Mouse (Mus musculus) embryonic facial prominence, embryonic 12.5 days (tissue): ENCODE data around the gene Serpinh1. TPM values are rescaled to one million over a fixed set of nuclear protein-coding genes. Genes with fewer than 3 reads are reported as not detected.

ENCODE experiments used
- ATAC-seq: fragments of 200-750 bp; cut with Nextera tagmentation; 2 replicates; pipeline ENCODE4 v1.8.0; 2017; ENCODE audit not compliant: insufficient number of reproducible peaks, insufficient read depth, low FRiP score, low TSS enrichment
- H3K27ac ChIP-seq: fragments of 300-500 bp; sonication (generic); 2 replicates; pipeline ENCODE4 v1.5.1; 2016; ENCODE audit warnings: mild to moderate bottlenecking
- H3K27me3 ChIP-seq: fragments of 300-500 bp; sonication (generic); 2 replicates; pipeline ENCODE4 v1.6.1; 2016; ENCODE audit warnings: mild to moderate bottlenecking, moderate library complexity
- H3K36me3 ChIP-seq: fragments of 300-500 bp; sonication (generic); 2 replicates; pipeline ENCODE4 v1.6.1; 2016; ENCODE audit warnings: mild to moderate bottlenecking
- H3K4me1 ChIP-seq: fragments of 300-500 bp; sonication (generic); 2 replicates; pipeline ENCODE4 v1.6.1; 2016
- H3K4me2 ChIP-seq: fragments of 300-500 bp; sonication (generic); replicated peaks from 2 replicates; pipeline ENCODE4 v1.6.1; 2016; ENCODE audit warnings: mild to moderate bottlenecking, moderate library complexity
- H3K4me3 ChIP-seq: fragments of 300-500 bp; sonication (generic); 2 replicates; pipeline ENCODE4 v1.5.1; 2016; ENCODE audit warnings: mild to moderate bottlenecking
- H3K9ac ChIP-seq: fragments of 300-500 bp; sonication (generic); 2 replicates; pipeline ENCODE4 v1.6.1; 2016; ENCODE audit warnings: mild to moderate bottlenecking, moderate library complexity
- H3K9me3 ChIP-seq: fragments of 300-500 bp; sonication (generic); 2 replicates; pipeline ENCODE4 v1.6.1; 2016; ENCODE audit warnings: mild to moderate bottlenecking, moderate library complexity
- WGBS: fragments of 180-500 bp; shearing (Covaris S2); methylation state at CpG from one replicate; pipeline ENCODE4 v1.1.7; 2016; 5-methylcytosine and 5-hydroxymethylcytosine counted together
- polyA plus RNA-seq: library from polyadenylated mRNA; unstranded; fragments of >200 nt; fragmentation: Nextera tagmentation; extraction: Ambion mirVana; gene quantifications from 2 replicates; pipeline ENCODE4 v1.2.1, GENCODE M21; 2016

Gene Serpinh1
- polyA plus RNA-seq, 1 experiment from 2014 or later: 1,403 TPM

DNA sequence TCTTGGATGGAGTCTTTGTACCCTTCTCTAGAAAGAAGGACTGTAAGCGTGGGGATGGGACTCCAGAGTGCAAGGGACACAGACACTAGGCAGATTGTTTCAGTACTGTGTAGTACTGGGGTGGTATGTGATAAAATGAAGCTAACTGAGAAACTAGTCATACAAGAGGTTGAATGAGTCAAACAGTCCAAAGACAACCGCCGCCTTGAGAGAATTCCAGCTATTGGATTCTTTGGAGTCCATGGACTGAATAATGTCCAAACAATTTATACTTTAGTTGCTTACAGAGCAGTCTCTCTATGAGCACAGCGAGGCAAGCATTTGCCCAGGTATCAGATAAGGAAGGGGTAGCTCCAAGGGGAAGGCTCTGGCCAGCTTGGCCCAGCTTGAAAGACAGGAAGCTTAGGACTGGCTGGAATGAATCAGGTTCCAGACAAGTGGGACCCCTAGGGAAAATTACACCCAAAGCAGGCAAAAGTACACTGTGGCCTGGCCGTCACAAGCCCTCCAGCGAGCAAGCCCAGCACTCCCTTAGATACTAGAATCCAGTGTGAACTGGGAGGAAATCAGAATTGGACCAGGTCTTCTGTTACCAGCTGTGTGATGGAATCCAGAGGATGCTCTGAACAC, 30.2 kb downstream of the Serpinh1 start:
- Histone ChIP-seq H3K4me1 (peaks cover 24% of the 10 kb centered on the region), H3K27ac (no peak overlapping the region), H3K4me2 (no peak overlapping the region), H3K36me3 (no peaks in the 10 kb centered on the region), H3K9me3 (no peaks in the 10 kb centered on the region), H3K4me3 (no peak overlapping the region), H3K9ac (no peak overlapping the region), H3K27me3 (0 out of 2 replicates have a peak, but pooled peaks cover 4% of the 10 kb centered on the region)
- no peak for ATAC-seq
- 84% methylated on average over 6 of the region's 6 CpGs for WGBS

GRCm38 (mm10) chr7:99320524-99320923, 32.5 kb downstream of the Serpinh1 start:
- Histone ChIP-seq H3K27me3 (0 out of 2 replicates have a peak, but pooled peaks cover 4% of the 10 kb centered on the region), H3K27ac (no peak overlapping the region), H3K9me3 (no peaks in the 10 kb centered on the region), H3K4me1 (peaks cover 27% of the 10 kb centered on the region), H3K36me3 (no peaks in the 10 kb centered on the region), H3K4me2 (0 out of 2 replicates have a peak overlapping the region, but pooled peaks have one; percentile 10), H3K9ac (no peak overlapping the region; the same call in 1 of the 2 replicates), H3K4me3 (no peak overlapping the region)
- WGBS: 39% methylated on average over 14 of the region's 14 CpGs
- ATAC-seq: no peak

DNA sequence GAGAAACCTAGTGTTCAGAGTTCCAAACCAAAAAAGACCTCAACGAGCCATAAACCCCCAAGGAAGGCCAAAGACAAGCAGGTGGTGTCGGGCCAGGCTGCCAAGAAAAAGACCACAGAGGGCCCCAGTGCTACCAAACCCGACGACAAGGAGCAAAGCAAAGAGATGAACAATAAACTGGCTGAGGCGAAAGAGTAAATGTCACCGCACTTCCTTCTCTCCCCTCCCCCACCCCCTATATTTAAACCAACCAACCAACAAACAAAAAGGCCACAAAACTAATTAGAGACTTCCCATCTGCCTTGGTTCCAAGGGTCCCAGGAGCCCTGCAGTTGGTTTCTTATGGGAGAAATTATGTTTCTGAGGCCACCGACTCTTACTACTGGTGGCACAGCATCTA, 35.6 kb downstream of the Serpinh1 start:
- Histone ChIP-seq H3K4me2 (no peak overlapping the region), H3K4me3 (no peak overlapping the region), H3K4me1 (peaks cover 33% of the 10 kb centered on the region), H3K9ac (no peak overlapping the region), H3K36me3 (no peaks in the 10 kb centered on the region), H3K27ac (no peak overlapping the region), H3K9me3 (no peaks in the 10 kb centered on the region), H3K27me3 (0 out of 2 replicates have a peak, but pooled peaks cover 4% of the 10 kb centered on the region)
- WGBS: 61% methylated on average over 7 of the region's 7 CpGs
- ATAC-seq: no peak

DNA sequence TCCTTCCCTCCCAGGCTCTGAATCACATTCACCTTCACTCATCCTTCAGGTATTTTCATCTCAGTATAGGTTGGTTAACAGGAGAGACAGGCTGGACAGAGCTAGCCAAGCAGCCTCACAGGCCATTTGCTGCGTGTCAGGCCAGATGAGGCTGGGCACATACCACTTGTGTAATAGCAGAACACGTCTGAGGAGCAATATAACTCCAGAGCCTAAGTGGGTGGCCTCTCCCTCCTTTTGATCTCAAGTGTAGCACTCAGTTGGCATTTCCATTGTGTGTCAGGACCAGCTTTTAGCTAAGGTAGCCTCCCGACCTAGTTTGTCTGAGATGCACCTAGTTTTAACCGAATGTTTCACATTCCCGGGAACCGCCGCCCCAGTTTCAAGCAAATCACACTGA, 36.8 kb downstream of the Serpinh1 start:
- no peak overlapping the region for H3K4me3 ChIP-seq
- ATAC-seq: no peak
- no peaks in the 10 kb centered on the region for H3K9me3 ChIP-seq
- H3K4me1 ChIP-seq: peaks cover 40% of the 10 kb centered on the region
- H3K4me2 ChIP-seq: no peak overlapping the region
- no peaks in the 10 kb centered on the region for H3K36me3 ChIP-seq
- H3K27ac ChIP-seq: no peak overlapping the region
- 69% methylated on average over 7 of the region's 7 CpGs for WGBS
- 0 out of 2 replicates have a peak, but pooled peaks cover 4% of the 10 kb centered on the region for H3K27me3 ChIP-seq
- no peak overlapping the region for H3K9ac ChIP-seq

DNA sequence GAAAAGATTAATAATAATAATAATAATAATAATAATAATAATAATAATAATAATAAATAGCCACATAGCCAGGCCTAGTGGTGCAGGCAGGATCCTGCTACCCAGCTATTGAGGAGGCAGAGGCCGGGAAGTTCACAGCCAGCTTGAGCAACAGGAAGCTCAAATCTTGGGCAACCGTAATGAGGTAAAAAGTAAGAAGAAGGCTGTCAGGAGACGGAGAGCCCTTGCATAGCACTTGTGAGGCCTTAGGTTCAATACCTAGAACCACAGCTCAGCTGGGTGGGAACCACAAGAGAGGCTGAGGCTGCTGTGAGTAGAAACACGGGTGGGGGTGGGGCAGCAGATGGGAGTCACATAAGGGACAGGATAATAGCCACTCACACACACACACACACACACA, 38.5 kb downstream of the Serpinh1 start:
- H3K36me3 ChIP-seq: no peaks in the 10 kb centered on the region
- ATAC-seq: no peak
- no peak overlapping the region for H3K4me3 ChIP-seq
- H3K27me3 ChIP-seq: no peaks in the 10 kb centered on the region
- no peak overlapping the region for H3K9ac ChIP-seq
- no peak overlapping the region for H3K27ac ChIP-seq
- WGBS: 79% methylated on average over 4 of the region's 4 CpGs
- H3K9me3 ChIP-seq: no peaks in the 10 kb centered on the region
- H3K4me1 ChIP-seq: peaks cover 27% of the 10 kb centered on the region
- no peak overlapping the region for H3K4me2 ChIP-seq

GRCm38 (mm10) chr7:99313253-99313652, 39.8 kb downstream of the Serpinh1 start:
- H3K4me3 ChIP-seq: no peak overlapping the region
- no peaks in the 10 kb centered on the region for H3K36me3 ChIP-seq
- 62% methylated on average over 8 of the region's 8 CpGs for WGBS
- H3K9ac ChIP-seq: no peak overlapping the region
- H3K4me2 ChIP-seq: no peak overlapping the region
- peaks cover 21% of the 10 kb centered on the region for H3K4me1 ChIP-seq
- no peaks in the 10 kb centered on the region for H3K9me3 ChIP-seq
- H3K27me3 ChIP-seq: no peaks in the 10 kb centered on the region
- ATAC-seq: no peak
- 0 out of 2 replicates have a peak overlapping the region, but pooled peaks have one; percentile 17 for H3K27ac ChIP-seq

GRCm38 (mm10) chr7:99312671-99313143, 40.3 kb downstream of the Serpinh1 start:
- Histone ChIP-seq H3K27me3 (no peaks in the 10 kb centered on the region), H3K27ac (peak overlapping the region; percentile 47), H3K4me2 (no peak overlapping the region), H3K9ac (no peak overlapping the region), H3K9me3 (no peaks in the 10 kb centered on the region), H3K36me3 (no peaks in the 10 kb centered on the region), H3K4me3 (no peak overlapping the region), H3K4me1 (peaks cover 19% of the 10 kb centered on the region)
- ATAC-seq: peak; percentile 73
- whole genome bisulfite sequencing: 36% methylated on average over 8 of the region's 8 CpGs

DNA sequence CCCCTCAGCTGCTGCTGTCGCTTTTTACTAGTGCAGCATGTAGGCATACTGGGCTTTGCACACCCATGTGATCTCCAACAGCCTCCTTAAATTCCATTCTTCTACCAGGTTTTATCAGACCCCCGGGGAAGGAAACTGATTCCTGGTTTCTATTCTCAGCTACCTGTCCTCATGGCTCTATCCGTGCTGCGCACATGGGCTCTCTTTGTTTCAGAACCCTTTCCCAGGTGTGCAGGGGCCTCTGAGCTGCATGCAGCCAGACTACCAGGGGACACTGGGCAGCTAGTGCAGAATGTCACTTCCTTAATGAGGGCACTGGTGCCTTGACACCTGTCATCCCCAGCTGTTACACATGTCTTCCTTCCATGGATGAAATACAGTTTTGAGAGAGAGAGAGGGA, 41.0 kb downstream of the Serpinh1 start:
- H3K4me1 ChIP-seq: peaks cover 18% of the 10 kb centered on the region
- H3K9me3 ChIP-seq: no peaks in the 10 kb centered on the region
- ATAC-seq: no peak
- no peak overlapping the region for H3K4me3 ChIP-seq
- H3K27me3 ChIP-seq: no peaks in the 10 kb centered on the region
- H3K4me2 ChIP-seq: no peak overlapping the region
- no peak overlapping the region for H3K9ac ChIP-seq
- peak overlapping the region; percentile 47; the same call in 1 of the 2 replicates for H3K27ac ChIP-seq
- 54% methylated on average over 4 of the region's 4 CpGs for WGBS
- H3K36me3 ChIP-seq: no peaks in the 10 kb centered on the region

GRCm38 (mm10) chr7:99311433-99311832, 41.6 kb downstream of the Serpinh1 start:
- no peaks in the 10 kb centered on the region for H3K27me3 ChIP-seq
- no peak overlapping the region for H3K4me3 ChIP-seq
- no peak overlapping the region for H3K27ac ChIP-seq
- H3K9ac ChIP-seq: no peak overlapping the region
- H3K4me1 ChIP-seq: peaks cover 22% of the 10 kb centered on the region
- H3K9me3 ChIP-seq: no peaks in the 10 kb centered on the region
- ATAC-seq: no peak
- 66% methylated on average over 7 of the region's 7 CpGs for WGBS
- H3K36me3 ChIP-seq: no peaks in the 10 kb centered on the region
- H3K4me2 ChIP-seq: no peak overlapping the region

DNA sequence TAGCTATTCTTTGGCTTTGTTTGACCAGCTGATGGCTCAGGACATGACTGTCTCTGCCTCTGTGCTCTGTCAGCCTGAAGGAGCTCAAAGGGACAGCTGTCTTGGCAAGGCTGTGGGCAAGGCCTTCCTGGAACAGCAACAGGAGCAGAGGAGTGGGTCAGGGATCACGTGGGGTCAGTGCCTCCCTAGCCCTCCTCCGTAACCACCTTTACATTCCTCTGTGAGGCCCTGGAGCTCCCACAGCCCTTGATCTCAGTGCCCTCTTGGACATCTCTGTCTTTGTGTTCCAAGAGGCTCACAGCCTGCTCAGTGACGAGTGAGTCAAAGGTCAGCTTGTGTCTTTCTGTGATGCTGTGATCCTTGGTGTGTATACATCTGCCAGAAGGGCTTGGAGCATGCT, 46.4 kb downstream of the Serpinh1 start:
- Histone ChIP-seq H3K4me2 (no peak overlapping the region), H3K9me3 (no peaks in the 10 kb centered on the region), H3K27me3 (no peaks in the 10 kb centered on the region), H3K27ac (no peak overlapping the region), H3K4me1 (peaks cover 12% of the 10 kb centered on the region; the same call in 1 of the 2 replicates), H3K36me3 (no peaks in the 10 kb centered on the region), H3K9ac (no peak overlapping the region), H3K4me3 (no peak overlapping the region)
- ATAC-seq: no peak
- 27% methylated on average over 3 of the region's 3 CpGs for WGBS

- H3K36me3 ChIP-seq: no peaks in the 10 kb centered on the region
- no peaks in the 10 kb centered on the region for H3K9me3 ChIP-seq
- no peaks in the 10 kb centered on the region for H3K27me3 ChIP-seq
- 84% methylated on average over 4 of the region's 4 CpGs for WGBS
- ATAC-seq: no peak
- H3K4me2 ChIP-seq: no peak overlapping the region
- H3K9ac ChIP-seq: no peak overlapping the region
- H3K4me3 ChIP-seq: no peak overlapping the region
- no peak overlapping the region for H3K27ac ChIP-seq
- H3K4me1 ChIP-seq: peaks cover 12% of the 10 kb centered on the region; the same call in 1 of the 2 replicates
Observed at GRCm38 (mm10) chr7:99305688-99306087, 47.4 kb downstream of the Serpinh1 start.

DNA sequence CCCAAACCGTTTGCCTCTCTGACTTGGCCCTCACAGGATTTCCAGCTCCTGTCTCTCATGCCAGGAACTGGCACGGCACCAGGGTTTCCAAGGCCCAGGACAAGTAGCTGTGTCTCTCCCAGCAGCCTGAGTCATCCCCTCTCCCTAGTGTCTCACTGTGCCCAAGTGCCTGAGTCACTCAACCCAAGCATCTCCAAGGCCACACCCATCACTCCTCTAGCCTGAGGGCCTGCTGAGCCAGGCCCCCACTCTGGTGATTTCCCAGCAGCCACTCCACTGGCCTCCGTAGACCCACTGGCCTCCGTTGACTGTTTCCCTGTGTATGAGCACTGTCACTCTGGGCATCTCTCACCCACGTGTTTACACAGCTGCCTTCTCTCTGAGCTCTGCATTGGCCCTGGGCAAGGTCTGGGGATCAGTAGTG, 48.1 kb downstream of the Serpinh1 start:
- no peaks in the 10 kb centered on the region for H3K27me3 ChIP-seq
- no peaks in the 10 kb centered on the region for H3K9me3 ChIP-seq
- H3K27ac ChIP-seq: peak overlapping the region; percentile 32; the same call in 1 of the 2 replicates
- no peak overlapping the region for H3K4me2 ChIP-seq
- peak; percentile 63; the same call in 1 of the 2 replicates for ATAC-seq
- peaks cover 12% of the 10 kb centered on the region; the same call in 1 of the 2 replicates for H3K4me1 ChIP-seq
- no peaks in the 10 kb centered on the region for H3K36me3 ChIP-seq
- no peak overlapping the region for H3K9ac ChIP-seq
- WGBS: 36% methylated on average over 5 of the region's 5 CpGs
- H3K4me3 ChIP-seq: no peak overlapping the region
